Mouse (Mus musculus) mesoderm, embryonic 11.5 days (tissue): ENCODE data around the gene Foxp1.

Source experiments
- DNase-seq: peaks from one replicate; pipeline ENCODE4 v3.0.0-alpha.2; 2012; ENCODE audit warnings: low read depth, low spot score

The Foxp1 gene

DNA sequence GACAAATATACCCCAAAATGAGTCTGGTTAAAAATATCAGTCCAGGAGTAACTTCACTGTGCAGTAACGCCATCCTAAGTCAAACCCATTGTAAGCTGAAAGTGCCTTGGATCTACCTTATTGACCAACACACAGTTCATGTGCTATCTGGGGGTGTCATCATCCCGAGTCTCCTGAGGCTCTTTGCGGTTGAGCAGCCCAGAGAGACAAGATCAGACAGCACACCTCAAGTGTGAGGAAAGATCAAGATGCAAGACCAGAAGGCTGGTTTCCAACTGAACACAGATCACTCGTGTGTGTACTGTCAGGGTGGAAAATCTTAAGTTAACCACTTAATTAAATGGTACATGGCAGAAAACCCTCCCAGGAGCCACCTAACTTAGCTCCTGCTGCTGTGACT, 238.5 kb downstream of the Foxp1 start:
- no peak for DNase-seq

DNA sequence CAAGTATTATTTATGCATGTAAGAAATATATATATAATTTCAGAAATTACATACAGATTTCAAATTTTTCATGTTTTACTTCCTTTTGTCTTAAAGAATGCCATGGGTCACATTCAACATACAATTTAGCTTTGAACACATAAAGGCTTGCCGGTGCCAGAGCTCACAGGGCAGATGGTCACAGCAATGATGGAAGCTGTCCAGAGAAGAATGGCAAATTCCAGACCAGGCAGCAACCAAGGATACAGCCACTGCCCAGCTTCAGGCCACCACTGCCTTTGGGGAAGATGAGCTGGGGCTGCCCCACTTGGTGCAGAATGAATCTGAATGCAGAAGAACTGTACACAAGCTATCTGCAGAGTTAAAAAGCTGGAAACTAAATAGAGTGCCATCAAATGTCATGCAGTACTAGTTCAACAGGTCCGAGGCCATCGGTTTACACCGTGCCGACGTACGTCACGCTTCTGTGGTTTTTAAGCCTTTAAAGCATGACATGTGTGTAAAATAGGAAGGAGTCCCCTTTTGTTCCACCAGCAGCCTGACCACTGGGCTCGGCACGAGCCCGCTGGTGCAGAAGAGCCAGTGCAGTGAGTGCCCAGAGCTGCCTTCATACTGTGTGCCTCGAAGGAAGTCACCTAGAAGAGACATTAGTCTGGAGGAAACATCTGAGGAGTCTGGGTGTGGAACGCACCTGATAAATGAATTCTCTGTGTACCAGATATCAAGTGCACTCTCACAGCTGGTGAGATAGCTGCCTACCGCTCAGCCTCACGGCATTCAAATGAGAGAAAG, 239.5 kb downstream of the Foxp1 start:
- no peak for DNase-seq

DNA sequence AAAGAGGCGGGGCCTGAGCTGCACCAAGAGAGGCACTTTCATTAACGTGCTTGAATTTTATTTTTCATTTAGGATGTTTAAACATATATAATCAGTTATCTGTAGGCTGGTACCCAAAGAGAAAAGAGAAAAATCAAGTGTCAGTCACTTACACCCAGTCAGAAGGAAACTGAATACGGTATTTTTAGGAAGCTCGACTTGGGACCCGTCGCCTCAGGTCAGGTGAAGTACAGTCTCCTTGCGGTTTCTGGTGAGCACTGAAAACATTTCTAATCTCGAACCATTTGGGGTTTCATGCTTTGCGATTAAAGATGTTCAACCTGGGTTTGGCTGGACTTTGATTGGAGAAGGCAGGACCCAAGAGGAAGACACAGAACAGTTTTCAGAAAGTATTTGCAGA, 241.1 kb downstream of the Foxp1 start:
- DNase-seq: no peak

DNA sequence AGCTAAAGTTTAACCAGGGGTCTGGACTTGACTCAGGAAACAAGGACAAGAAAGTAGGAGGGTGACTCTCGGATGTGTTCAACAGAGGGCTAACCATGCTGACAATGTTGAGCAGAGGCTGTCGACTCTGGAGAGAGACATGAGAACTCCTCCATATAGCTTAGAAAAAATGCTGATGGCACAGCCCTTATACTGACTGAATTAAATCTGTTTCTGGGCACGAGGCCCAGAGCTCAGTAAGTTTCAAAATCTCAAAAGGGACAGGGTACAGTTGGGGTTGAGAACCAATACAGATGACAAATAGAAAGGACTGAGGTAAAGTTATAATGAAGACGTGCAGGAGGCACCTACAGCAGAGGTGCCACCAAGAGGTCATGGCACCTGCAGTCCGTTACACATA, 241.9 kb downstream of the Foxp1 start:
- DNase-seq: no peak

DNA sequence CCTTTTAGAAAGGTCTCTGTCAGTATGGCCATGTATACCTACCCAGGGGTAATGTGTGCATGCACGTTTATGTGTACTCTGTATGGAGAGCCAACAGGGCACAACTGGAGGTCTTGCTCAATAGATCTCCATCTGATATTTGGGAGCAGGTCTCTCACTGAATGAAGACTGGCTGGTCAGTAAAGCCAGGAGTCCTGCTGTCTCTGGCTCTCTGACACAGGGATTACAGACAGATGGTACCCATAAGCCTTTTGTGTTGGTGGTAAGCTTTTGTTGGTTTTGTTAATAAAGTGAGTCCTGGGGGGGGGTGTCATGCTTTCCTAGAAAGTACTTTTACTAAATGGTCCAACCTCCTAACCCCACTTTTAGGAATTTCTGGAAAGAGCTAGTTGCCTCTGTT, 245.3 kb downstream of the Foxp1 start:
- DNase-seq: no peak

DNA sequence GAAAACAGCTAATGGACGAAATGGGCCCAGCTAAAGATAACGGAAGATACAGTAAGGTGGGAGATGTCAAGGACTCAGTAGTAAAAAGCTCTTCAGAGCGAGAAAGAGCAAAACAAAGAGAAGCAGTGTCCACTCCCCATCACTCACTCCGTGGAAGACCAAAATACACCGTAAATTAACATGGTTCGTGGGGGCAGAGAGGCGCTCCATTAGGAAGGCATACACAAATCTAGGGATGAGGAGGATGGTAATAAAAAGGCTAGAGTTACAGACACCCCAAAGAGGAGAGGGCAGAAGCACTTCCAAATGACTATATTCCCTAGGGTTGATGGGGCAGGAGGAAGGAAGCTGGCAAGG, 246.2 kb downstream of the Foxp1 start:
- DNase-seq: no peak

DNA sequence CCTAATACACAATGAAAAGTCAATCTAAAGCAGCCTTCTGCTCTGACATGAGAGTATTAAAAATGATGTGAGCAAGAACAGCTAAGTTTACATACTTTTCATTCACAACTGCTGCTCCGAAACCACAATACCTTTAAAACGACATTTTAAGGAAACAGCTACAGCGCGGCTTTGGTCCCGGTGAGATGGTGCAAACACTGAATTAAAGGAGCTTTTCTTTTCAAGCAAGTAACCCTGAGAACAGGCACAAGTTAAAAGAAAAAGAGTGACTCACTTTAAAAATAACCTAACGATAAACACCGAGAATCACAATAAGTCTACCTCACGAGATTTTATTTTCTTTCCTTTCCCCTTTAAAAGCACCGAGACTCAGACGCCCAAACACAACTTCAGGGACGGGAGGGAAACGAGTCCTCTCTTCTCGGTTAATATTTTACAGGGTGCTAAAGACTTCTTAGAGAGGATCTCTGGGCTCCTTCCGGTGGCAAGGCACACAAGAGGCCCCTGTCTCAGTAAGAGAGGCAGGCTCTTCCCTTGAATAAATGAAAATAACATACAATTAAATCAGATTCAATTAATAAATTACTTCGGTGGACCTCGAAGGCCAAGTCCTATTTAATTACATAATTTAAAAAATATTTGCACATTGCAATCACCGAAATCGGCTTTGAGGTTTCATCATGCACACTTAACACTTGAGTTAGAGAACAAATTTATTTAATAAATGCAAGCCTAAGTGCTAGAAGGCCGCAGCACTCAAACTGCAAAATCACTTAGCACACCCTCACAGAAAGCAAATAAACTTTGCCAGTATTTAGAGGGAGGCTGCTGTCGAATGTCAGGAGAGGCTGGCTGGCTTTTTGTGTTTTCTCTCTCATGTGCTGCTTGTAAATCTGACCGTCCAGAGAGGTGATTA, 246.9 kb downstream of the Foxp1 start:
- DNase-seq: no peak

DNA sequence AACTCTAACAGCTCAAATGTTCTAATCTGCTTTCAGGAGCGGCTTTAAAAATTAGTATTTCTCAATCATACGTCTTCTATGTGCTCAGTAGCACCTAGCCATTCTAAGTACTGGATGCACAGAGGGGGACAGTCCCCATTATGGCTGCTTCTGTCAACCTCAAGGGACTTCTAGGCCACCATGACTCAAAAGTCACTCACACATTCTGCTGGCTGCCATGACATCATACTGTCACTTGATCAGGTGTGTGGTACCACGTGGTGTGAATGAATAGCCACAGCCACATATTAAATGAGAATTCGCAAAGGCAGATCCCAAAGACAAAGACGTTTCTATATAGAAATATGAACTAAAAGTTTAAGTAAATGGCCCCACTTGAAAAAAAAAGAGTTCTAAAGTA, 247.9 kb downstream of the Foxp1 start:
- no peak for DNase-seq

DNA sequence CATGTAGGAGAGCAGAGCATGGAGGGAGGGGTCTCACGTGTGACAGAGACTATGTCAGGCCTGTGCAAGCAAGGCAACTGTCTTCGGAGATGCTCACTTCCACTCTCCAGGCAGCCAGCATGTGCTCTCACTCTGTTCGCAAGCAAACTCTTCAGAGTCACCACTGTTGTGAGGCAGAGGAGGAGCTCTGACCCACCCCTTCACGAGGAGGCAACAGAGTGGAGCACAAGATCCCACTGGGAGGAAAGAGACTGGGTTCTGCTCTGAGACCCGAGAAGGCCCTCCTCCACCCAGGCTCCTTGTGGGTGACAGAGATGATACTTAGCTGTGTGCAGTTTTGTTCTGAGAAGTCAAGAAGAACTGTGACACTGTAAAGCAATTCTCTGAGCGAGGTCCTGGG, 248.3 kb downstream of the Foxp1 start:
- DNase-seq: no peak

DNA sequence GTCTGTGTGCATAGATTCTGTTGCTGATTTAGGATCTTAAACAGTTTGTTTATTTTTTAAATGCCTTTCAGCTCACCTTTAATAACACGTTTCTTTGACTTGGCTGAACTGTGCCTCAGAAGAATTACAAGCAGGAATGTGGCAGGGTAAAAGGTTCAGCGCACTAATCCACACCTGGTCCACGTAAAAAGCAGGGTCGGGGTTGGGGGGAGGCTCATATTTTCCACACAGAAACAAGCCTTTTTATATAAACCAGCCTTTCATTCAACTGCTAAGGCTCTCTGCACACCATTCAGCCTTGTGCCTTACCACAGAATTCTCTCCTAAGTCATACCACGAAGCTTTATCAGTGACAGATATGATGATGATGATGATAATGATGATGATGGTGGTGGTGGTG, 249.3 kb downstream of the Foxp1 start:
- no peak for DNase-seq

DNA sequence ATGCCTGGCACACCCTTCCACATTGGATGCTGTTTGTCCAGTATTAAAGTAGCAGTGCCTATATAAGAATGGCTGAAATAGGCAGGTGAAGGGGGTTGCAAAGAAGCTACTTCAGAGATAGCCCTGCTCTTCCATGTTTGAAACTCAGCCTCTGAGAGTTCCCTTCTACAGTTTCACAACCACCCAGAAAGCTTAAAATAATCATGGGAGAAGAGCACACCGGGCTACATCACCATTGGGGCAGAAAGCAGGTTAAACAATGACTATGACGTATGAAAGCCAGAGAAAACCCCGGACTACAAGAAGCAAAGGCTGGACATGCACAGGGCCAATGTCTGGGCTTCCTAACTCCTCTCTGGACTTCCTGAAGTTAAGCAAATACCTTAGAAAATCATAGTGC, 250.3 kb downstream of the Foxp1 start:
- DNase-seq: no peak

DNA sequence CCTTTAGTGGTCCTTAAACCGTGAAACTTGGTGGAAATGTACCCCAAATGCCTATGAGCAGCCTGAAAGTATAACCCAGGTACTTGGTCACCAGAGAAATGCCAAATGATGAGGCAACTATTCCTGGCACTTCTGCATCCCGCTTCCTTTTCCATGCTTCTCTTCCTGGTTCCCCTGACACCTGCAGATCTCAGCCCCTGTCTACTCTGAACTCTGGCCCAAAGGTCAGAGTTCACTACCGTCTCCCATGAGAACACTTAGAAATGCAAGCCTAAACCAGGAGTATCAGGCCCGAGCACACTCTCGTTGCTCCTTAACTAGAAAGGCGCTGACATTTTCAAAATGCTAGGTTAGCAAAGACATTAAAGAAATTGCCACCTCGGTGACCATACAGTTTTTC, 250.8 kb downstream of the Foxp1 start:
- no peak for DNase-seq

DNA sequence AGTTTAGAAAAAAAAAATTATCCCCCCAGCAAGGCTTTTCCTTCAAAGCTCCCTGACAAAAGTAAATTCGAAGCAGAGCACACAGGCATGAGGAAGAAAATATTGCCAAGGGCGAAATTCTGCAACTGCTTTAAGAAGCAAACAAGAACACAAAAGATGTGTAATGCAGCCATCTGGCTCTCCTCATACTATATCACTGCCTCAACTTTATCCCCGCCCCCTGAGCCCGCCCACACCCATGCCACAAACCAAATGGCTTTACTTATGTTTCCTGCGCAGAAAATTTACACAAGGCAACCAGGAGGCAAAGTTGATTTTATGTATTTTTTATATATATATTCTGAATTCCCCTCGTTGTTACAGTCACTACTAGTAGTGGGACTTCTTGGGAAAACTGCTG, 252.6 kb downstream of the Foxp1 start:
- no peak for DNase-seq

DNA sequence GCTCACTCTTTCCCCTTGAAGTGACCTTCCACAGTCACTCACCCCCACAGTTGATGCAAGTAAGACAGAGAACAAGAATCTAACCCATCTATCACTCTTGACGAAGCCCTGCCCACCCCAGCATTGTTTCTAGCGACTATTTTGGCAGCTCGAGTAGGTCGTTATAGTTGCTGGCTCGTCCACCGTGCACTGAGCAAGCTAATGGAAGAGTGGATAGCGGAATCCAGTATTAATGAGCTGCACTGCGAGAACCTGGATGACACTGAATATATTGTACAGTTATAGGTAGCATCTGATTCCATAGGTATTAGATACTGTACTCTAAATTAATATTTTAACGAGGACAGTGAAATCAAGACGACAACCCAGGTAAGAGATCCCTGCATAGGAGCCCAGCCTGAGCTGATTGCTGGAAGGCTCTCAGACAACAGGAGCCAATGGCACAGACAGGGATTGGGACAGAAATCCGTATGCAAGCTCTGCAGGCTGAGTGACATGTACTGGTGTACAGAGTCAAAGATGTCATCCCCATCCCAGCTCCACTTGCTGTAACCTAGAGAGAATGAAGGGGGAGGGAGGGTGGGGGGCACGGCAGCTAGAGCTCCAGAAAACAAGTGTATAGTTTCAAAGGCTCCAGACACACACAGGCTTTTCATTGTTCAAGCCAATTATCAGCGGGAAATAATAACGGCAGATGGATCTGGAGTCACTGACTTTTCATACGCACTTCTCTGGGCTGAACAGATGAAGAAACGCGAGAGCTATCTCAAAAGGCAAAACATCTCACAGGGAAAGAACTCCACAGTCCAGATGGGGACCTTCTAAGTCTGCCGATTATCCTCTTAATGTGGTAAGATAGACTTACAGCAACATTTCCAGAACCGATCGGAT, 254.1 kb downstream of the Foxp1 start:
- DNase-seq: no peak

DNA sequence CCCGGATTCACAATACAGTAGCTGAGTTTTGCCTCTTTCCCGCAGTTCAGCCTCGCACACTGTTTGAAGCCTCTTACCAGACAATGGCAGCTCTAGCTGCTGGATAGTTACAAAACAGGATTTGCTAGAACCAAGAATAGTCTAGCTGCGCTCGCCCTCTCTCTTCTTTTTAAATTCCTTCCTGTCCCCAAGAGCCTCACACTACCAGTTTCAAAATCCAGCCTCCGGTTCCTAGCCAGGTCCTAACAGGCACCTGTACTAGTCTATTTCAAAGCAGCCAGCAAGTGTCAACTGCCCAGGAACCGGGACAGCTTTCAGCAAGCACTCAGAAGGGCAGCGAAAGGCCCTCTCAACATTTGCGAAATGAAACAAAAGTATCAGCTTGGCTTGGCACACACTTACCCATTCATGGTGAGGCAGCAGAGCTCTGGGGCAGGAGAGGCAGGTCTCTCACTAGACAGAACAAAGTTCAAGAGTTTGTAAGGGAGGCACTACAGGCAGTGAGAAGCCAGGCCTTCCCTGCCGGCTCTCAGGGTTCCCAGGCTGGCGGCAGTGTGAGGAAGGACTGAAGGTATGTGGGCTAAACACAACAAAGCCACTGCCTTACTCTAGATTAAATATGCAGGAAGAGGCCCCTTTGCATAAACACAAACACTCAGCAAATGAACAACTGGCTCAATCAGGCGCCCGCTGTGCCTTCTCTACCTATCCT, 256.4 kb downstream of the Foxp1 start:
- DNase-seq: no peak

DNA sequence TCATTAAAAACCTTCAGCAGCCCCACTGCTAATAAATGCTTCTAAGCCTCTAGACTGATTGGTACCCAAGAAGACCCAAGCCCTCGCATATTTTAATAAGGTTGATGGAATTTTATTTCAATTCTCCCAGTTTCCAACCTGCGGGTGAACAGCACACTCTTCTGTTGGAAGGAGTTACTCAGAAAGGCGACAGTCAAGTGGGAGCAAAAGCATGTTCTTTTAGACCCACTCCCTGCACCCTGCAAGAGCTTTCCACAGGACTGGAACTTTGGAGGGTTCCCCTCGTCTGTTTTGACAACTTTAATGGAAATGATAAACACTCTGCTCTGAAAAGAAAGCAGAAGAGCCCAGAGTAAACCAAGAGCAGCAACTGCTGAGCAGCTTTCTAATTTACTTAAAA, 257.3 kb downstream of the Foxp1 start:
- DNase-seq: no peak

DNA sequence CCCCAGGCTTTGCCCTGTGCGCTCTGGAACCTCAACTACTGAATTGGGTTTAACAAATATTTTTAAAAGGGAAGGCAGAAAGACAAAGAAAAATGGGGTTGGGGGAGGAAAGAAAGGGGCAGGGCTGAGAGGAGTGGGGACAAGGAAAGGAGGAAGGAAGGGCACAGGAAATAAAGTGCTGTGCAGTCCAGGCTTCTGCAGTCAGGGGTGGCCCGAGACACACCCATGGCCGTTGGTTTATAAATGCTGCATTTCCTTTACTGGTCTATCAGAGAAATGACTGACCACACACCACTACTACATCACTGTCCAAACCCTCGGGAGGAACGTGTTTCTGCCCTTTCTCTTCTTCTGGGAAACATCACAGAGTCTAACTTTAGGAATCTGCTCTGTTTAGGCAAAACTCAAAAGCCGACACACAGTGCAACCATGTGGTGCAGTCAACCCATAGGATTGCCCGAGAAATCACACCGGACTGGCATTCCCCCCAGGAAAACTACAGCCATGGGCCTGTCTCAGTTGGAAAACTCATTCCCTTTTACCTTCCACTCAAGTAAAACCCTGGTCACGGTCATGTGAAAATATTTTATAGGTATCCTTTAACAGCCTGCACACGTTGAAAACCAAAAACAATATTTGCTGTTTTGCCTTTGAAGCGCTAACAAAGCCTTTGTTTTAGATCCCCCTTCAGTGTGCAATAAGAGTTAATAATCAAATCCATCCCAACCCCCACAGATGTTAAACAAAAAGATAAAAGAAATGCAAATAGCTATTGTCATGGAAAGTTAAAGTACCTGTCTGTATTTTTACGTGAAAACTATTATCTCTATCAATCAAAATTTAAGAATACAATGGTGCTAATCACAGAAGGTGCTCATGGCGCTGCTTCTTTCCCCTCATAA, 258.1 kb downstream of the Foxp1 start:
- DNase-seq: no peak

DNA sequence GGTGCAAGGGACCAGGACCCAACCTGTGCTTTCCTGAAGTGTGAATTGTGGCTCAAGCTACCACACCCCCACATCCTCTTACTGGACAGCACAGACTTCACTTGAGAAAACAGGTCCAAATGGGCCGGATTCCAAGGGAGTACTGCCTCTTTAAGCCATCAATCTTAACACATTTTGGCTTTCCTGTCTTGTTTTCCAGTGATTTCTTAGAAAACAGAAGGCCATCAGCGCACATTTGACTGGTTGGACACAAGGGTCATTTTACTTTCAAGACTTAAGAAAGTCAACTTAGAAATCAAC, 258.7 kb downstream of the Foxp1 start:
- no peak for DNase-seq

DNA sequence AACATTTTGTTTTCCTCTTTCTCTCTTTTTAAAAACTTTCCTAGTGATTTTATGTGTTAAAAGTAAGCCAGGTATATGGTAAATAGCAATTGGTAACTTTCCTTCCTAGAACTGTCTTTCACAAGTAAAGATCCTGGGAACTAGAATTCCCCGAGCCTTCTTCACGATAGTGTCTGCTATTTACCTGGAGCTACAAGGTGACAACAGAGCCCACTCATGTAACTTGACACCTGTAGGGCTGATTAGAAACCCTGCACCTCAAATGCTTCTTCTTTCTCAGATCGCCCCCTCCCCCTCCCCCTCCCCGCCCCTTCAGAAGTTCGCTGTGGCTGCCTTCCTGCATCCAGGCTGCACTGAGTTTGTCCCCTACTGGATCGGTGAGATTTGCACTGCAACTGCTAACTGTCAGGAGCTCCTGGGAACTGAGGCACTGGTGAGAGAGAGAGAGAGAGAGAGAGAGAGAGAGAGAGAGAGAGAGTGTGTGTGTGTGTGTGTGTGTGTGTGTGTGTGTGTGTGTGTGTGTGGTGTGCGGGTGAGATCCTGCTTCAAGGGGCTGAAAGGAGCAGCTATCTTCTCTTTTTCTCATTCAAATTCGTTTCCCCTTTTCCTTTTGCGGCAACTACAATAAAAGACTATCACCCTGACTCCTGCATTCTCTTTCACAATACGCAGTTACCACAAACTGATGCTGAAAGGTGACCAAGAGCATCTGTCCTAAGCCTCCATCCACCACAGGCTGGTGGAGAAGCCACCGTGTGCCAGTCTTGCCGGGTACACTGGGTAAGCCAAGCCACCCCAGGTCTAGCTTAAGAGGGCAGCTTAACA, 259.2 kb downstream of the Foxp1 start:
- no peak for DNase-seq

DNA sequence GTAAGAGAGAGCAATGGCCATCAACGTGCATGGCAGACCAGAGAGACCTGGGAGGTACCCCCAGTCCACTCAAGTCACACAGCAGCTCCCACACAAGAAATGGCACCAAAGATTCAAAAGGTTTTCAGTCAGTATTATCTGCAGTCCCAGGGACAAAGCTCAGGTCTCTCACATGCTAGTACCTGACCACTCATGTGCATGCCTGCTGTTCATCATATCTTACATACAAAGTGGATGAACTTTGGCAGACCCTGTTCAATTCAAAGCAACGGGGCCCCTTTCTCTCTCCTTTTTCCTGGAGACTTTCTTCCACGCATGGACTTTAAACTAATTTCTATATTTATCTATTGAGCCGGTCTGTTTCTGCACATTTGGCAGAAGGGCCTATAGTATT, 260.8 kb downstream of the Foxp1 start:
- DNase-seq: no peak
